Mouse (Mus musculus): ENCODE measurements around the gene Icosl.
"Not testable (repeated sequence)": the region's sequence is repeated elsewhere in the genome, so short reads cannot be mapped to it uniquely, and the experiment has no call there.

Gene Icosl

DNA sequence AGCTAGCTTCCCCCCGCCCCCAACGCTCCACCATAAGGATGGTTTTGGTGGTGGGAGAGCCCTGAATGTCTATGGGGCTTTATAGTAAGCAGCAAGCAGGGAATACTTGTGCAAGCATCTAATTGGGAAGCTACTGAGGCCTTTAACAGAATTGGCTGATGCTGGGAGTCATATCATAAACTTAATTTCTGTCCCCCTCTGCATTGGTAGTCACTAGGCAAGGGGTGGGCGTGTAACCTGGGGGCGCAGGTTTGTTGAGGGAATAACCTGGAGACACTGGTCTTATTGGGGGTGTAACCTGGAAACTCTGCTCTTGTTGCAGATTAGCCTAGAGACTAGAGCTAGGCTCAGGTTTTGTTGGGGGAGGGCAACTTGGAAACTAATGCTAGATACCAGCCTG is 50.3 kb downstream of the Icosl start:
- no peak for DNase-seq

DNA sequence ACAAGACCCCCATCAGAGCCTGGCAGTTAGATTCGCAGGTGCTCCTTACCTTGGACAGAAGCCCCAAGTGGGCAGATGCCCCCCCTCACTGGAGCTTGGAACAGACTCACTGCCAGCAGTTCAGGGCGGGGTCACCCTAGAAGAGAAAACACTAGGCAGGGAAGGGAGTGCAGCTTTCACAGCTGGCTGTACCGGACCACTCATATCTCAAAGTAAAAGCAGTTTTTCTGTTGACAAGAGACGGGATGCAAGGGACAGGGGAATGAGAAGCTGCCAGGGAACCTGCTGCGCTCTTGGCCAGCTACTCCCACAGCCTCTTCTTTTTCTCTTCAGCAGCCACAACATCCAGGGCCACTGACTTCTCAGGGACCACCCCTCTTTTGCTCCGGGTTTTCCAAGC is 55.0 kb downstream of the Icosl start:
- DNase-seq: peak; percentile 44 to 66

DNA sequence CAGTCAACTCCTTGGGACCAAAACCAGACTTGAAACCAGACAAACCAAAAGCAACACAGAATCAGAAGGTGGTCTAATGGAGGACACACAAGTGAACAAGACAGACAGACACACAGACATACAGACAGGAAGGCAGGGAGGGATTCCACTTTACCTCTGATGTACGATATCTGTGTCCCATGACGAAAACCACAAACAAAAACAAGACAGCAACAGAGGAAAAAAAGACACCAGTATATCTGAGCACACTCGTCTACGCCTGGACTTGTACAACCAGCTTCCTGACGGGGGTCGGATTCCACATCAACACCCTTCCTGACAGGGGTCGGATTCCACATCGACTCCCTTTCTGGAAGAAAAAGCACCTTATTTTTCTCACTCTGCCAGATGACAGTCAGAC is 56.0 kb downstream of the Icosl start:
- not testable (repeated sequence) for DNase-seq

DNA sequence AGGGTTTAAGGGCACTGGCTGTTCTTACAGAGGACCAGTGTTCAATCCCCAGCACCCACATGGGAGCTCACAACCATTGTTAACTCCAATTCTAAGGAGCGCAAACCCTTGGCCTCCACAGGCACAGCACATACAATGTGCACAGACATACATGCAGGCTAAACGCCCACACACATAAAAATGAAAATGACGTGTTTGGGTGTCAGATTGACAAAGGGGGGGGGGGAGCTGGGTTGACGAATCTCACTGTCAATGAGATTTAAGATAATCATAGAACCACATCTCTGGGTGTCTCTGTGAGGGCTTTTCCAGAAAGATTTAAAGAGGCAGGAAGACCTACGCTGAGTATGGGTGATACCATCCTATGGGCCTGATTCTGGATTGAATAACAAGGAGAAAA is 57.2 kb downstream of the Icosl start:
- DNase-seq: no peak

GRCm38 (mm10) chr10:78127046-78127870 is 58.2 kb downstream of the Icosl start:
- DNase-seq: peak in 1 of 2 experiments; percentile 80

DNA sequence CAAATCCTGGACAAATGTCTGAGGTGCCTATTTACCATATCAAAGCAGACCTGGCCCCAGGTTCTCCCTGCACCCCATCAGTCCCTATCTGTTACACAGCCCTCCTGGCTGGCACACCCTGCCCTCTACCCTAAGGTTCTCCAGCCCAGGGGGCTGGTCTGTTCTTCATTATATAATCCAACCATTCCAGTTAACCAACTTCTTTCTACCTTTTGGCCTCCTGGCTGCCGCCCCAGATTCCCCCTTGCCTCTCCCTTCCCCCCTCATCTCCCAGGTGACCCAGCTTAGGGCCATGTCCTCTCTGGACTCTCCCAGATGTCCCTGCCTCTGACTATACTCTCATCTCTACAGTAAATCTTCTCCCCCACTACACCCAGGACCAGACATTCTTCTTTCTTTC is 58.8 kb downstream of the Icosl start:
- DNase-seq: peak; percentile 50 to 89

- DNase-seq: no peak
Observed at GRCm38 (mm10) chr10:78128647-78129046, 59.5 kb downstream of the Icosl start.

DNA sequence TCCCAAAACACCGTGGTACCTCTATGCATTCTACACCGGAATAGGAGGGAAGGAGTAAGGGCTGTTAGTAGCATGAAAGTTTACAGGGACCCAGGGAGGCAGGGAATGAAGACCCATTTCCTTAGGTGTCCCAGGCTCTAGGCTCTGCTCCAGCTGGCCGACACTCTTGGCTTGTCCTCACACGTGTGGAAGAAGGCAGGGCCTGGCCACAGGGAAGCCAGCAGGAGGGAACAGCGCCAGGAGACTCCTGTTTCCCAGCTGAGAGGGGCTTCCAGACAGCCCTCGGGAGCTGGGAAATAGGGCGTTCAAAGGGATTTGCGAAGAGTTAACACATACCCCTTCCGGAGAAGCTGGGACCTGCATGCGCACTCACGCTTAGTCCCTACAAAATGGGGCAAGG is 60.3 kb downstream of the Icosl start:
- peak; percentile 59 to 76 for DNase-seq

DNA sequence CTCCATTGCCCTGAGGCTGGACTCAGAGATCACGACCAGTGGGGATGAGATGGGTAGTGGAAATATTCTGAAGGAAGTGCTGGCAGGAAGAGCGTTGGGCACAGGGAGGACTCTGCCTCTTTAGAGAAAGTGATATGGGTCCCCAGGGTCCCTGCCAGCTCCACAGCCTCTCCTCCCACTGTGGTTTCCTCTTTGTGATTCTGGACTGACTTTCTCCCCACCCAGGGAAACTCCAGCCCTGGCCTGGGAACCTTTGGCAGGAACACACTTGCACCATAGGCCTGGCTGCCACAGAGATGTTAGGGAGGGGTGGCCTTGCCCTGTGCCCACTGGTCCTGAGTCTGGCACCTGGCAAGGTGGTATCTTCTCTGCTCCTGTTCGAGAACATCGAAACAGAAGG is 60.9 kb downstream of the Icosl start:
- peak in 1 of 2 experiments; percentile 59 for DNase-seq

Measured in kidney, postnatal 25 days (tissue).